In genomic region chr7:66387813-66388521, GRCm38 (mm10) we compare ENCODE assay signal across 8 mouse cellular contexts. TPM values are rescaled to one million over a fixed set of nuclear protein-coding genes. Genes with fewer than 3 reads are reported as not detected.
A peak's percentile ranks its signal among the peaks of the same experiment; 100 is the strongest.
DNase-seq lines count a peak whose midpoint lies in the region; ATAC-seq and TF ChIP-seq lines count a peak whose summit lies in the region.

TSS of gene Lrrk1 (minus strand) at chr7:66388350.

- H3K9ac ChIP-seq in forebrain, postnatal 0 days: peak within 1 kb of the TSS; percentile 53
- H3K9ac ChIP-seq in limb, embryonic 13.5 days: peak within 1 kb of the TSS; percentile 90
- H3K9ac ChIP-seq in midbrain, embryonic 12.5 days (replicated peaks): peak within 1 kb of the TSS; percentile 62
- H3K9ac ChIP-seq in stomach, embryonic 14.5 days (replicated peaks; ENCODE audit: low read depth, low read length): peak within 1 kb of the TSS; percentile 68

- no peak within 1 kb of the TSS for H3K27ac ChIP-seq in forebrain, postnatal 0 days (ENCODE audit: low read depth, low read length)
- peak within 1 kb of the TSS; percentile 92 for H3K27ac ChIP-seq in hindbrain, embryonic 10.5 days
- H3K27ac ChIP-seq in limb, embryonic 13.5 days: peak within 1 kb of the TSS; percentile 58
- H3K27ac ChIP-seq in midbrain, embryonic 12.5 days (replicated peaks): no peak within 1 kb of the TSS
- H3K27ac ChIP-seq in stomach, embryonic 14.5 days (ENCODE audit: low read length): peak within 1 kb of the TSS; percentile 52; the same call in 1 of the 2 replicates

- peak within 1 kb of the TSS; percentile 44 for H3K4me3 ChIP-seq in forebrain, postnatal 0 days (ENCODE audit: low read depth, low read length)
- peak within 1 kb of the TSS; percentile 75 for H3K4me3 ChIP-seq in hindbrain, embryonic 10.5 days
- peak within 1 kb of the TSS; percentile 72 for H3K4me3 ChIP-seq in limb, embryonic 13.5 days
- H3K4me3 ChIP-seq in midbrain, embryonic 12.5 days: peak within 1 kb of the TSS; percentile 63
- H3K4me3 ChIP-seq in stomach, embryonic 14.5 days (ENCODE audit: low read depth, low read length): peak within 1 kb of the TSS; percentile 65

- DNase-seq in cerebellum, postnatal 10 days: peak; percentile 34 to 52
- peak; percentile 77 for DNase-seq in adrenal gland, postnatal 14 days
- DNase-seq in forebrain, postnatal 0 days: no peak
- DNase-seq in hindbrain, embryonic 10.5 days (ENCODE audit: low spot score): peak; percentile 73

- ATAC-seq in cerebellum, adult (ENCODE audit: insufficient number of reproducible peaks, low FRiP score, low TSS enrichment): no peak
- peak; percentile 48 for ATAC-seq in forebrain, postnatal 0 days
- ATAC-seq in limb, embryonic 13.5 days (ENCODE audit: low FRiP score, low read depth): peak; percentile 78
- peak; percentile 80 for ATAC-seq in midbrain, embryonic 12.5 days (ENCODE audit: low FRiP score, low read depth)
- peak; percentile 85 for ATAC-seq in stomach, embryonic 14.5 days (ENCODE audit: insufficient number of reproducible peaks, insufficient read depth, low FRiP score, low read depth)

- H3K27me3 ChIP-seq in forebrain, postnatal 0 days (ENCODE audit: insufficient read depth, low read length): peaks cover 5% of the 10 kb centered on the region
- peaks cover 18% of the 10 kb centered on the region for H3K27me3 ChIP-seq in hindbrain, embryonic 10.5 days (ENCODE audit: insufficient read depth, poor library complexity, severe bottlenecking)
- H3K27me3 ChIP-seq in limb, embryonic 13.5 days: no peaks in the 10 kb centered on the region
- peaks cover 29% of the 10 kb centered on the region for H3K27me3 ChIP-seq in midbrain, embryonic 12.5 days
- no peaks in the 10 kb centered on the region for H3K27me3 ChIP-seq in stomach, embryonic 14.5 days (ENCODE audit: control insufficient read depth, insufficient read depth, low read length)

- WGBS in forebrain, postnatal 0 days: under 1% methylated on average over 70 of the region's 70 CpGs
- WGBS in hindbrain, embryonic 10.5 days: under 1% methylated on average over 70 of the region's 70 CpGs
- WGBS in limb, embryonic 13.5 days: under 1% methylated on average over 66 of the region's 70 CpGs
- under 1% methylated on average over 60 of the region's 70 CpGs for WGBS in midbrain, embryonic 12.5 days
- under 1% methylated on average over 69 of the region's 70 CpGs for WGBS in stomach, embryonic 14.5 days

- no peaks in the 10 kb centered on the region for H3K36me3 ChIP-seq in forebrain, postnatal 0 days (ENCODE audit: insufficient read depth)
- no peaks in the 10 kb centered on the region for H3K36me3 ChIP-seq in hindbrain, embryonic 10.5 days
- no peaks in the 10 kb centered on the region for H3K36me3 ChIP-seq in limb, embryonic 13.5 days
- no peaks in the 10 kb centered on the region for H3K36me3 ChIP-seq in midbrain, embryonic 12.5 days
- H3K36me3 ChIP-seq in stomach, embryonic 14.5 days (ENCODE audit: control insufficient read depth, insufficient read depth, low read length): no peaks in the 10 kb centered on the region

- peak within 1 kb of the TSS; percentile 99 for H3K4me2 ChIP-seq in forebrain, postnatal 0 days (ENCODE audit: low read depth)
- peak within 1 kb of the TSS; percentile 94 for H3K4me2 ChIP-seq in limb, embryonic 13.5 days (replicated peaks)
- peak within 1 kb of the TSS; percentile 98 for H3K4me2 ChIP-seq in midbrain, embryonic 12.5 days (replicated peaks)
- peak within 1 kb of the TSS; percentile 95 for H3K4me2 ChIP-seq in stomach, embryonic 14.5 days (replicated peaks; ENCODE audit: low read depth, low read length)

- no peaks in the 10 kb centered on the region for H3K9me3 ChIP-seq in forebrain, postnatal 0 days (ENCODE audit: low read length)
- no peaks in the 10 kb centered on the region for H3K9me3 ChIP-seq in hindbrain, embryonic 10.5 days
- no peaks in the 10 kb centered on the region for H3K9me3 ChIP-seq in limb, embryonic 13.5 days
- H3K9me3 ChIP-seq in midbrain, embryonic 12.5 days: no peaks in the 10 kb centered on the region
- no peaks in the 10 kb centered on the region for H3K9me3 ChIP-seq in stomach, embryonic 14.5 days (ENCODE audit: control insufficient read depth, low read depth, low read length)

- peak; percentile 42; the same call in 1 of the 2 replicates for TF ChIP-seq CTCF in forebrain, postnatal 0 days (IDR thresholded peaks at IDR 0.05; ENCODE audit: low read depth)

- H3K4me1 ChIP-seq in forebrain, postnatal 0 days (ENCODE audit: insufficient read depth): peaks cover 8% of the 10 kb centered on the region
- H3K4me1 ChIP-seq in hindbrain, embryonic 10.5 days (replicated peaks): peaks cover 18% of the 10 kb centered on the region
- H3K4me1 ChIP-seq in limb, embryonic 13.5 days: peaks cover 46% of the 10 kb centered on the region
- H3K4me1 ChIP-seq in midbrain, embryonic 12.5 days: peaks cover 10% of the 10 kb centered on the region; the same call in 1 of the 2 replicates
- peaks cover 6% of the 10 kb centered on the region; the same call in 1 of the 2 replicates for H3K4me1 ChIP-seq in stomach, embryonic 14.5 days (ENCODE audit: control insufficient read depth, insufficient read depth, low read length)

RNA-seq across cellular contexts. Expression of gene Lrrk1, which starts in this region (rescaled TPM):
- total RNA-seq in adrenal gland, postnatal 14 days (2021): 12.2 and 14.6 TPM in 2 replicates
- 3.1 and 3.3 TPM in 2 replicates for total RNA-seq in forebrain, postnatal 0 days (2014; rRNA removed)
- polyA plus RNA-seq in forebrain, postnatal 0 days (2015; fragmentation: Nextera tagmentation; extraction: Ambion mirVana): 1.3 and 2.2 TPM in 2 replicates
- polyA plus RNA-seq in hindbrain, embryonic 10.5 days (2016; fragmentation: Nextera tagmentation; extraction: Ambion mirVana): 4.7 and 5.3 TPM in 2 replicates
- polyA plus RNA-seq in limb, embryonic 13.5 days (2015; fragmentation: Nextera tagmentation; extraction: Ambion mirVana): 12.4 and 14.1 TPM in 2 replicates
- polyA plus RNA-seq in midbrain, embryonic 12.5 days (2016; fragmentation: Nextera tagmentation; extraction: Ambion mirVana): 5.0 and 6.9 TPM in 2 replicates
- polyA plus RNA-seq in stomach, embryonic 14.5 days (2014; fragmentation: Nextera tagmentation; extraction: Ambion mirVana): 17.5 and 17.9 TPM in 2 replicates

Comparison
In these comparisons a context has a peak if more than half of its experiments do, and no peak if none do; other contexts are left out.
1. H3K27ac ChIP-seq: peak in hindbrain, embryonic 10.5 days (single experiment), limb, embryonic 13.5 days (single experiment) and stomach, embryonic 14.5 days (single experiment); none in forebrain, postnatal 0 days (single experiment) and midbrain, embryonic 12.5 days (single experiment).
2. Peak in every context shown above with its lines, with median percentiles within 50 percentile points of each other: H3K4me2 ChIP-seq, H3K4me3 ChIP-seq and H3K9ac ChIP-seq.